In genomic region chr2:152933614-152934013, GRCm38 (mm10) we compare ENCODE assay signal across 9 mouse cellular contexts. TPM values are rescaled to one million over a fixed set of nuclear protein-coding genes. Genes with fewer than 3 reads are reported as not detected.
DNase-seq lines count a peak whose midpoint lies in the region; ATAC-seq lines count a peak whose summit lies in the region.
"Had no signal": no experiment of that assay in that cellular context is flagged by ENCODE, and none has a peak within 500 bp of the region (broad histone marks: within the 10 kb centered on the region; RNA-seq: fewer than 3 reads in every experiment).

No protein-coding gene starts in this region.

- ATAC-seq in hindbrain, embryonic 12.5 days (ENCODE audit: low FRiP score) = no peak
- ATAC-seq in embryonic facial prominence, embryonic 11.5 days (replicated peaks; ENCODE audit: insufficient number of reproducible peaks, low FRiP score, low TSS enrichment, low read depth) = no peak
- 0 out of 2 replicates have a peak, but pooled peaks have one; percentile 57 for ATAC-seq in kidney, embryonic 15.5 days (replicated peaks; ENCODE audit: low FRiP score)

- H3K36me3 ChIP-seq in hindbrain, embryonic 10.5 days = no peaks in the 10 kb centered on the region
- H3K36me3 ChIP-seq in hindbrain, embryonic 12.5 days = no peaks in the 10 kb centered on the region
- H3K36me3 ChIP-seq in embryonic facial prominence, embryonic 11.5 days (replicated peaks; ENCODE audit: control insufficient read depth, insufficient read depth, low read depth, low read length) = no peaks in the 10 kb centered on the region
- H3K36me3 ChIP-seq in kidney, embryonic 15.5 days = no peaks in the 10 kb centered on the region
- H3K36me3 ChIP-seq in megakaryocyte, embryonic 14.5 days (replicated peaks; ENCODE audit: low read length) = no peaks in the 10 kb centered on the region
- H3K36me3 ChIP-seq: embryonic facial prominence, embryonic 15.5 days had no signal

- H3K27me3 ChIP-seq in hindbrain, embryonic 10.5 days (ENCODE audit: insufficient read depth, poor library complexity, severe bottlenecking) = peaks cover 45% of the 10 kb centered on the region
- peaks cover 15% of the 10 kb centered on the region; the same call in 1 of the 2 replicates for H3K27me3 ChIP-seq in hindbrain, embryonic 12.5 days
- H3K27me3 ChIP-seq in embryonic facial prominence, embryonic 11.5 days (ENCODE audit: control insufficient read depth, insufficient read depth, low read length) = no peaks in the 10 kb centered on the region
- H3K27me3 ChIP-seq in kidney, embryonic 15.5 days = peaks cover 22% of the 10 kb centered on the region; the same call in 1 of the 2 replicates
- peaks cover 30% of the 10 kb centered on the region for H3K27me3 ChIP-seq in megakaryocyte, embryonic 14.5 days (replicated peaks)

- H3K27ac ChIP-seq in hindbrain, embryonic 10.5 days = no peak overlapping the region
- no peak overlapping the region for H3K27ac ChIP-seq in hindbrain, embryonic 12.5 days
- H3K27ac ChIP-seq in embryonic facial prominence, embryonic 11.5 days (replicated peaks; ENCODE audit: low read depth, low read length) = no peak overlapping the region
- H3K27ac ChIP-seq in kidney, embryonic 15.5 days = peak overlapping the region; percentile 78
- H3K27ac ChIP-seq: embryonic facial prominence, embryonic 15.5 days had no signal

- H3K4me3 ChIP-seq in hindbrain, embryonic 10.5 days = no peak overlapping the region
- no peak overlapping the region for H3K4me3 ChIP-seq in hindbrain, embryonic 12.5 days
- no peak overlapping the region for H3K4me3 ChIP-seq in embryonic facial prominence, embryonic 11.5 days (ENCODE audit: low read depth, low read length)
- no peak overlapping the region for H3K4me3 ChIP-seq in kidney, embryonic 15.5 days (replicated peaks)
- peak overlapping the region; percentile 26 for H3K4me3 ChIP-seq in megakaryocyte, embryonic 14.5 days (replicated peaks)
- H3K4me3 ChIP-seq: embryonic facial prominence, embryonic 15.5 days had no signal

- H3K4me2 ChIP-seq in hindbrain, embryonic 12.5 days (replicated peaks) = no peak overlapping the region
- no peak overlapping the region for H3K4me2 ChIP-seq in embryonic facial prominence, embryonic 11.5 days (ENCODE audit: low read depth, low read length)
- no peak overlapping the region for H3K4me2 ChIP-seq in kidney, embryonic 15.5 days
- H3K4me2 ChIP-seq: embryonic facial prominence, embryonic 15.5 days had no signal

- H3K4me1 ChIP-seq in hindbrain, embryonic 10.5 days (replicated peaks) = peaks cover 28% of the 10 kb centered on the region
- peaks cover 9% of the 10 kb centered on the region; the same call in 1 of the 2 replicates for H3K4me1 ChIP-seq in hindbrain, embryonic 12.5 days
- H3K4me1 ChIP-seq in embryonic facial prominence, embryonic 11.5 days (ENCODE audit: control insufficient read depth, insufficient read depth, low read length) = no peaks in the 10 kb centered on the region
- H3K4me1 ChIP-seq in kidney, embryonic 15.5 days = peaks cover 50% of the 10 kb centered on the region
- H3K4me1 ChIP-seq in megakaryocyte, embryonic 14.5 days = peaks cover 78% of the 10 kb centered on the region

- H3K9ac ChIP-seq in hindbrain, embryonic 12.5 days = no peak overlapping the region
- no peak overlapping the region for H3K9ac ChIP-seq in embryonic facial prominence, embryonic 11.5 days (replicated peaks; ENCODE audit: low read length)
- H3K9ac ChIP-seq in kidney, embryonic 15.5 days = no peak overlapping the region; the same call in 1 of the 2 replicates
- H3K9ac ChIP-seq: embryonic facial prominence, embryonic 15.5 days had no signal

- DNase-seq in hindbrain, embryonic 10.5 days (ENCODE audit: low spot score) = peak; percentile 70
- DNase-seq in B cell, adult 2 months = peak; percentile 46
- DNase-seq in adrenal gland, postnatal 10 days = peak; percentile 77
- DNase-seq in embryonic facial prominence, embryonic 11.5 days (ENCODE audit: low spot score) = peak; percentile 70
- DNase-seq in urinary bladder, postnatal 10 days (ENCODE audit: low spot score) = no peak

- H3K9me3 ChIP-seq in hindbrain, embryonic 10.5 days = no peaks in the 10 kb centered on the region
- no peaks in the 10 kb centered on the region for H3K9me3 ChIP-seq in hindbrain, embryonic 12.5 days (replicated peaks)
- no peaks in the 10 kb centered on the region for H3K9me3 ChIP-seq in embryonic facial prominence, embryonic 11.5 days (replicated peaks; ENCODE audit: control insufficient read depth, low read length)
- no peaks in the 10 kb centered on the region for H3K9me3 ChIP-seq in kidney, embryonic 15.5 days (replicated peaks)
- no peaks in the 10 kb centered on the region for H3K9me3 ChIP-seq in megakaryocyte, embryonic 14.5 days
- H3K9me3 ChIP-seq: embryonic facial prominence, embryonic 15.5 days had no signal

- WGBS in hindbrain, embryonic 10.5 days = 36% methylated on average over 5 of the region's 5 CpGs
- 37% methylated on average over 5 of the region's 5 CpGs for WGBS in hindbrain, embryonic 12.5 days
- 25% methylated on average over 5 of the region's 5 CpGs for WGBS in embryonic facial prominence, embryonic 11.5 days
- 40% methylated on average over 5 of the region's 5 CpGs for WGBS in kidney, embryonic 15.5 days

RNA-seq across cellular contexts. Expression of gene Foxs1, which starts 0.6 kb away (rescaled TPM):
- polyA plus RNA-seq in hindbrain, embryonic 10.5 days (2016; fragmentation: Nextera tagmentation; extraction: Ambion mirVana) = 0.56 and 1.0 TPM in 2 replicates
- 1.3 and 2.5 TPM in 2 replicates for polyA plus RNA-seq in hindbrain, embryonic 12.5 days (2016; fragmentation: Nextera tagmentation; extraction: Ambion mirVana)
- 1 to 10 TPM; 5.4 to 5.7 TPM for total RNA-seq in adrenal gland, postnatal 10 days (2021)
- 0.74 and 0.79 TPM in 2 replicates for polyA plus RNA-seq in embryonic facial prominence, embryonic 11.5 days (2014; fragmentation: Nextera tagmentation; extraction: Ambion mirVana)
- 5.1 and 6.9 TPM in 2 replicates for polyA plus RNA-seq in kidney, embryonic 15.5 days (2015; fragmentation: Nextera tagmentation; extraction: Ambion mirVana)
- polyA plus RNA-seq in megakaryocyte, embryonic 14.5 days (2012; ENCODE audit: insufficient read depth, low replicate concordance) = 3.2 and 4.6 TPM in 2 replicates

RNA-seq across cellular contexts. Expression of gene Dusp15, which starts 17.9 kb away (rescaled TPM):
- 1.1 and 1.4 TPM in 2 replicates for polyA plus RNA-seq in hindbrain, embryonic 10.5 days (2016; fragmentation: Nextera tagmentation; extraction: Ambion mirVana)
- polyA plus RNA-seq in hindbrain, embryonic 12.5 days (2016; fragmentation: Nextera tagmentation; extraction: Ambion mirVana) = 2.8 and 2.9 TPM in 2 replicates
- total RNA-seq in adrenal gland, postnatal 10 days (2021) = 1 to 10 TPM; 3.1 to 4.3 TPM
- 0.45 and 1.00 TPM in 2 replicates for polyA plus RNA-seq in embryonic facial prominence, embryonic 11.5 days (2014; fragmentation: Nextera tagmentation; extraction: Ambion mirVana)
- polyA plus RNA-seq in kidney, embryonic 15.5 days (2015; fragmentation: Nextera tagmentation; extraction: Ambion mirVana) = 3.0 and 3.1 TPM in 2 replicates
- 1.0 TPM in 1 of 2 replicates, not detected in the other for polyA plus RNA-seq in megakaryocyte, embryonic 14.5 days (2012; ENCODE audit: insufficient read depth, low replicate concordance)

RNA-seq across cellular contexts. Expression of gene Mylk2, which starts 22.5 kb away (rescaled TPM):
- polyA plus RNA-seq in hindbrain, embryonic 10.5 days (2016; fragmentation: Nextera tagmentation; extraction: Ambion mirVana) = 0.05 and 0.14 TPM in 2 replicates
- 0.10 TPM in 1 of 2 replicates, not detected in the other for polyA plus RNA-seq in hindbrain, embryonic 12.5 days (2016; fragmentation: Nextera tagmentation; extraction: Ambion mirVana)
- 1 to 10 TPM; 3.1 to 6.3 TPM for total RNA-seq in adrenal gland, postnatal 10 days (2021)
- 0.08 TPM in 1 of 2 replicates, not detected in the other for polyA plus RNA-seq in embryonic facial prominence, embryonic 11.5 days (2014; fragmentation: Nextera tagmentation; extraction: Ambion mirVana)
- polyA plus RNA-seq in kidney, embryonic 15.5 days (2015; fragmentation: Nextera tagmentation; extraction: Ambion mirVana) = 0.43 and 0.77 TPM in 2 replicates
- 0.15 TPM in 1 of 2 replicates, not detected in the other for polyA plus RNA-seq in megakaryocyte, embryonic 14.5 days (2012; ENCODE audit: insufficient read depth, low replicate concordance)

RNA-seq across cellular contexts. Expression of gene Ttll9, which starts 28.7 kb away (rescaled TPM):
- polyA plus RNA-seq in hindbrain, embryonic 10.5 days (2016; fragmentation: Nextera tagmentation; extraction: Ambion mirVana) = 1.6 and 1.9 TPM in 2 replicates
- polyA plus RNA-seq in hindbrain, embryonic 12.5 days (2016; fragmentation: Nextera tagmentation; extraction: Ambion mirVana) = 2.4 and 3.9 TPM in 2 replicates
- total RNA-seq in adrenal gland, postnatal 10 days (2021) = under 1 TPM; 0.27 to 0.79 TPM
- 0.89 and 1.6 TPM in 2 replicates for polyA plus RNA-seq in embryonic facial prominence, embryonic 11.5 days (2014; fragmentation: Nextera tagmentation; extraction: Ambion mirVana)
- 1.1 and 1.6 TPM in 2 replicates for polyA plus RNA-seq in kidney, embryonic 15.5 days (2015; fragmentation: Nextera tagmentation; extraction: Ambion mirVana)
- polyA plus RNA-seq in megakaryocyte, embryonic 14.5 days (2012; ENCODE audit: insufficient read depth, low replicate concordance) = 0.22 TPM in 1 of 2 replicates, not detected in the other
